Mouse (Mus musculus): ENCODE data around the gene Gm28363. TPM values are rescaled to one million over a fixed set of nuclear protein-coding genes. Genes with fewer than 3 reads are reported as not detected.
"Not testable (repeated sequence)": the region's sequence is repeated elsewhere in the genome, so short reads cannot be mapped to it uniquely, and the experiment has no call there.

The Gm28363 gene
- total RNA-seq (2017) = not detected in 2 replicates

- not testable (repeated sequence) for ATAC-seq (replicated peaks in 1 of 2; ENCODE audit: insufficient read depth in 1 of 2, low FRiP score in 2 of 2, low TSS enrichment in 1 of 2, low read depth in 1 of 2, poor library complexity in 2 of 2, severe bottlenecking in 2 of 2)
These were observed at the start of gene Gm28363 for GRCm38 (mm10) chr1:117696831-117697230. TSS of gene Gm28363 (plus strand) at chr1:117697131.

GRCm38 (mm10) chr1:117650236-117650635 is 46.7 kb upstream of the Gm28363 start:
- not testable (repeated sequence) for ATAC-seq (replicated peaks in 1 of 2; ENCODE audit: insufficient read depth in 1 of 2, low FRiP score in 2 of 2, low TSS enrichment in 1 of 2, low read depth in 1 of 2, poor library complexity in 2 of 2, severe bottlenecking in 2 of 2)

Other genes with a start within 250 kb of the Gm28363 start
- gene B020011L13Rik, start 84.0 kb downstream of the Gm28363 start, total RNA-seq (2017) = not detected in 2 replicates
- not detected in 2 replicates for gene Gm28360, start 132.9 kb downstream of the Gm28363 start, total RNA-seq (2017)
- not detected in 2 replicates for gene Gm28168, start 230.9 kb downstream of the Gm28363 start, total RNA-seq (2017)